Mouse (Mus musculus) lung, adult 18-20 months (tissue): ENCODE measurements at regions not wholly inside any gene's neighbourhood (a gene's known extent, or its start where the extent isn't known, plus 50 kb on each side); places are given as distances from the start of the nearest gene placed in this dataset.

Experiments used
- DNase-seq, 2 experiments: peaks; one replicate each; pipeline ENCODE4 v3.0.0; 2022; ENCODE audit warnings: mixed read lengths in 2 of 2

- no peak for DNase-seq
Measured at GRCm38 (mm10) chr15:6044511-6045256, 254.9 kb upstream of the Dab2 start.

GRCm38 (mm10) chr15:6055703-6056102 is 243.9 kb upstream of the Dab2 start:
- DNase-seq: no peak

GRCm38 (mm10) chr15:6056887-6057626 is 242.5 kb upstream of the Dab2 start:
- peak; percentile 18 to 27 for DNase-seq

- no peak for DNase-seq
Measured at GRCm38 (mm10) chr15:6059361-6059760, 240.2 kb upstream of the Dab2 start.

GRCm38 (mm10) chr15:6059790-6060189 is 239.8 kb upstream of the Dab2 start:
- no peak for DNase-seq

- no peak for DNase-seq
Measured at GRCm38 (mm10) chr15:6060649-6061048, 238.9 kb upstream of the Dab2 start.

GRCm38 (mm10) chr15:6065100-6065499 is 234.5 kb upstream of the Dab2 start:
- DNase-seq: no peak

- no peak for DNase-seq
Measured at GRCm38 (mm10) chr15:6067380-6067779, 232.2 kb upstream of the Dab2 start.

- DNase-seq: no peak
Measured at GRCm38 (mm10) chr15:6068371-6068770, 231.2 kb upstream of the Dab2 start.

GRCm38 (mm10) chr15:6071873-6072272 is 227.7 kb upstream of the Dab2 start:
- DNase-seq: no peak

GRCm38 (mm10) chr15:6072920-6073319 is 226.7 kb upstream of the Dab2 start:
- no peak for DNase-seq

- peak; percentile 10 to 55 for DNase-seq
Measured at GRCm38 (mm10) chr15:6080714-6081635, 218.6 kb upstream of the Dab2 start.

- DNase-seq: no peak
Measured at GRCm38 (mm10) chr15:6087208-6087607, 212.4 kb upstream of the Dab2 start.

- DNase-seq: no peak
Measured at GRCm38 (mm10) chr15:6088498-6088897, 211.1 kb upstream of the Dab2 start.

GRCm38 (mm10) chr15:6129697-6130096 is 169.9 kb upstream of the Dab2 start:
- no peak for DNase-seq

- no peak for DNase-seq
Measured at GRCm38 (mm10) chr15:6132216-6132615, 167.4 kb upstream of the Dab2 start.

- no peak for DNase-seq
Measured at GRCm38 (mm10) chr15:6145071-6145470, 154.5 kb upstream of the Dab2 start.

GRCm38 (mm10) chr15:6154706-6155105 is 144.9 kb upstream of the Dab2 start:
- no peak for DNase-seq

- no peak for DNase-seq
Measured at GRCm38 (mm10) chr15:6180261-6180660, 119.3 kb upstream of the Dab2 start.

GRCm38 (mm10) chr15:6183627-6184026 is 116.0 kb upstream of the Dab2 start:
- no peak for DNase-seq

GRCm38 (mm10) chr15:6191845-6192244 is 107.7 kb upstream of the Dab2 start:
- no peak for DNase-seq

- no peak for DNase-seq
Measured at GRCm38 (mm10) chr15:6207239-6207638, 92.3 kb upstream of the Dab2 start.

GRCm38 (mm10) chr15:6209301-6209700 is 90.3 kb upstream of the Dab2 start:
- peak in 1 of 2 experiments; percentile 14 for DNase-seq
